Mouse (Mus musculus): ENCODE measurements around the gene Arvcf. TPM values are rescaled to one million over a fixed set of nuclear protein-coding genes. Genes with fewer than 3 reads are reported as not detected.
A peak's percentile ranks its signal among the peaks of the same experiment; 100 is the strongest.

The Arvcf gene
- polyA plus RNA-seq, 1 experiment: 55.9 TPM

DNA sequence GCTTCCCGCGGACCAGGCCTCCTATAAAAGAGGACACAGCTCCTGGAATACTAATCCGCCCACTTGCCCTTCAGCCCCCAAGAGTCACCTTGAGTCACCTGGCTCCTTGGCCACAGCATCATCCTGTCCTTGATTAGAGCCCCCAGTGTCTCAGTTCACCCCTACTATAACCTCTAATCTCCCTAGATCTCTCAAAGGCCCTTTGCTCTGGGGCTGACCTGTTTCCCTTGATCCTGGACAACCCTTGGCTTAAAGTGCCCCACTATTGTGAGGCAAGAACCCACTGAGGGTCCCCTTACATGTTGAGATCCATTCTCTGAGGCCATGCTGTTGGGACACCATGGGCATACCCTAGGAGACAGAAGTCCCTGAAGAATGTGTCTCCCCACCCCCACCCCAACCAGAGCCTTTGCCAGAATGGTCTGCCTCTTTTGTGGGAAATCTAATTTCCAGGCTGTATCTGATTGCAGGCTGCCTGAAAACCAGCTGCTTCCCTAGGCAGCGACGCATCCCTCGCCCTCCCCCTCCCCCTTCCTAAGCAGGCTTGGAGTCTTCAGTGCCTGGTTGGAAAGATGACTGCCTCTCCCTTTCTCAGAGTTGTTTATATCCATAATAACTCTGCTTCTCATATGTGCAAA lies 33.8 kb downstream of the Arvcf start:
- Histone ChIP-seq H3K4me3 (ENCODE audit: extremely low read depth, insufficient read depth, insufficient read length) (no peak overlapping the region), H3K27me3 (ENCODE audit: control insufficient read depth, insufficient read depth, low read length) (no peaks in the 10 kb centered on the region), H3K27ac (ENCODE audit: insufficient read depth, low read length) (no peak overlapping the region), H3K4me1 (ENCODE audit: control insufficient read depth, insufficient read depth, insufficient read length) (peaks cover 3% of the 10 kb centered on the region; the same call in 1 of the 2 replicates), H3K36me3 (ENCODE audit: control insufficient read depth, insufficient read depth, low read length) (no peaks in the 10 kb centered on the region)
- TF ChIP-seq CTCF (IDR thresholded peaks at IDR 0.05; ENCODE audit: extremely low read depth, insufficient read depth, insufficient read length, insufficient replicate concordance) (no peak), POLR2A (IDR thresholded peaks at IDR 0.05; ENCODE audit: low read depth, low read length) (no peak)
- 93% methylated on average over 6 of the region's 6 CpGs for WGBS
- no peak for DNase-seq (ENCODE audit: low read depth in 1 of 2, low spot score in 2 of 2)

DNA sequence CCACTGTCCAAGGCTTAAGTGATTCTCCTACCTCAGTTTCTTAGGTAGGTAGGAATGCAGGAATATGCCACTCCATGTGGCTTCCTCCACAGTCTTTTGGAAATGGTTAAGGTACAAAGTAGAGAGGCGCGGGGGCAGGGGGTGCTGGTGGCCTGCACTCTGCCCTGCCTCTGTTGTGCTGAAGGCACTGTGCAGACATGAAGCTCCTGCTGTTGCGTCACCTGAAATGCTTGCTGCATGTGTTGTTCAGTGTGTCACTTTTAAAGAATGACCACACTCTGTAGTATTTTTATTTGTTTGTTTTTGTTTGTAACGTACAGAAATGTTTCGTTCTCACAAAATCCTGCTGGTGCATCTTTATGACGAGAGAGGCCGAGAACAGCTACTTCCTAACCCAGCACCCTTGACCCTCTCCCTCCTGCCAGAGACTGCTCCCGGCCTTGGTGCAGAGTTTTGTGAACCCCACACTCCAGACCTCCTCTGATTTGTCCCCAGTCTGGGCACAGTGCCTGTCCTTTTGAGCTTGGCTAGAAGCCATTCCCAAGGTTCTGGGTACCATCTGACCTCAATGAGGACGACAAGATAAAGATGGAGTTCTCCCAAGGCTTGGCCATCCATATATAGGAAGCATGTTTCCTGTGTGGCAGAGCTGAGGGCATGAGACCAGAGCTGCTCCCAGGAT lies 35.2 kb downstream of the Arvcf start:
- H3K36me3 ChIP-seq (ENCODE audit: control insufficient read depth, insufficient read depth, low read length): no peaks in the 10 kb centered on the region
- peaks cover 4% of the 10 kb centered on the region; the same call in 1 of the 2 replicates for H3K4me1 ChIP-seq (ENCODE audit: control insufficient read depth, insufficient read depth, insufficient read length)
- no peak for TF ChIP-seq POLR2A (IDR thresholded peaks at IDR 0.05; ENCODE audit: low read depth, low read length)
- no peaks in the 10 kb centered on the region for H3K27me3 ChIP-seq (ENCODE audit: control insufficient read depth, insufficient read depth, low read length)
- peak overlapping the region; percentile 25 for H3K27ac ChIP-seq (ENCODE audit: insufficient read depth, low read length)
- DNase-seq (ENCODE audit: low read depth in 1 of 2, low spot score in 2 of 2): no peak
- WGBS: 84% methylated on average over 9 of the region's 9 CpGs
- no peak overlapping the region for H3K4me3 ChIP-seq (ENCODE audit: extremely low read depth, insufficient read depth, insufficient read length)

DNA sequence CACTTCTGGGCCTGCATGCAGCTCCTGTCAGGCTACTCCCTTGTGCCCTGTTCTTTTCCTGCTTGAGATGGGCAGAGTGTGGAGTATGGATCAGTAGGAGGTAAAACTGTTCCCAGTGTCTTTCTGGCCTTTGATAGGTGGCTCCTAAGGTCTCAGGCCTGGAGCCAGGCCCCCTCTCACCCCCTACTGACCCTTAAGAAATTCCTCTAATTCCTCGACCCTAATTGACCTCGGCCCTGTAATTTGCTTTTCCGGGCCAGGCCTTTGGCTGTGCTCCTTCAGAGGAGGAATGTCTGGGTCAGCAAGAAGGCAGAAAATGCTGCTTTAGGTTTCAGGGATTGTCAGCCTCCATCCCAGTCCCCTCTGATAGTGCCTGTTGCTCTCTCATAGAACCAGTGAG lies 35.8 kb downstream of the Arvcf start:
- WGBS: 92% methylated on average over 3 of the region's 3 CpGs
- no peaks in the 10 kb centered on the region for H3K27me3 ChIP-seq (ENCODE audit: control insufficient read depth, insufficient read depth, low read length)
- peaks cover 8% of the 10 kb centered on the region; the same call in 1 of the 2 replicates for H3K4me1 ChIP-seq (ENCODE audit: control insufficient read depth, insufficient read depth, insufficient read length)
- peak overlapping the region; percentile 48 for H3K27ac ChIP-seq (ENCODE audit: insufficient read depth, low read length)
- no peak overlapping the region for H3K4me3 ChIP-seq (ENCODE audit: extremely low read depth, insufficient read depth, insufficient read length)
- no peak for DNase-seq (ENCODE audit: low read depth in 1 of 2, low spot score in 2 of 2)
- TF ChIP-seq CTCF (IDR thresholded peaks at IDR 0.05; ENCODE audit: extremely low read depth, insufficient read depth, insufficient read length, insufficient replicate concordance) (no peak), POLR2A (IDR thresholded peaks at IDR 0.05; ENCODE audit: low read depth, low read length) (no peak)
- no peaks in the 10 kb centered on the region for H3K36me3 ChIP-seq (ENCODE audit: control insufficient read depth, insufficient read depth, low read length)

DNA sequence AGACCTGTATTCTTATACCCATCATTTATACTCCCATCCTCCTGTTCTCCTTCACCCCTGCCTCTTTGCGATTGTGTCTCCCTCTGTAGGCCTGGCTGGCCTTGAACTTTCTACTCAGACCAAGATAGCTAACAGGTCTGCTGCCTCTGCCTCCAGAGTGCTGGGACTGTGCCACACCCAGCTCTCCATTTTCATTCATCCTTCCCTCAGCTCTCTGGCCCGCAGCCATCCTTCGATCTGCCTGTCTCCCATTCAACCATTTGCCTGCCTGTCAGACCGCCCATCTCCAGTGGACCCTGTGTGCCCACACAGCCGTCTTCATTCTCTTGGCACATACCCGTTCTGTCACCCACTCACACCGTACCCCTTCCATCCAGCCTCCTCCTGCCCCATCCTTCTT lies 36.2 kb downstream of the Arvcf start:
- WGBS: 89% methylated on average over 7 of the region's 7 CpGs
- H3K36me3 ChIP-seq (ENCODE audit: control insufficient read depth, insufficient read depth, low read length): no peaks in the 10 kb centered on the region
- TF ChIP-seq CTCF (IDR thresholded peaks at IDR 0.05; ENCODE audit: extremely low read depth, insufficient read depth, insufficient read length, insufficient replicate concordance) (no peak), POLR2A (IDR thresholded peaks at IDR 0.05; ENCODE audit: low read depth, low read length) (no peak)
- no peak for DNase-seq (ENCODE audit: low read depth in 1 of 2, low spot score in 2 of 2)
- H3K27ac ChIP-seq (ENCODE audit: insufficient read depth, low read length): peak overlapping the region; percentile 48; the same call in 1 of the 2 replicates
- peaks cover 12% of the 10 kb centered on the region; the same call in 1 of the 2 replicates for H3K4me1 ChIP-seq (ENCODE audit: control insufficient read depth, insufficient read depth, insufficient read length)
- no peaks in the 10 kb centered on the region for H3K27me3 ChIP-seq (ENCODE audit: control insufficient read depth, insufficient read depth, low read length)
- H3K4me3 ChIP-seq (ENCODE audit: extremely low read depth, insufficient read depth, insufficient read length): no peak overlapping the region

DNA sequence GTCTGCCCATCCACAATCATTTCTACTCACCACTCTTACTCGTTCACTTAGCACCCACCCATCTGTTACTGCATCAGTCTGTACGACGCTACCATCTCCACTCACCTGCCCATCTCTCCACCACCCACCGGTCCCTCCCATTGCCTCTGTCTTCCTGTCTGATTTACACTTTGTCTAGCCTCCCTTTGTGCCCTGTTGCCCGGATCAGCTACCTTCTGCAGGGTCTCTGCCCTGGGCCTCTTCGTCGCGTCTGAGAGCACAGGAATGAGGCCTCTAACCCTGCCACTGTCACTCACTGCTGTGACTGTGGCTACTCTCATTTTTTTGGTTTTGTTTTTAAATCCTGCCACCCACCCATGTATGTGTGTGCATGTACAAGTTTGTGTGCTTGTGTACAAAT lies 36.7 kb downstream of the Arvcf start:
- no peak for DNase-seq (ENCODE audit: low read depth in 1 of 2, low spot score in 2 of 2)
- peaks cover 13% of the 10 kb centered on the region; the same call in 1 of the 2 replicates for H3K4me1 ChIP-seq (ENCODE audit: control insufficient read depth, insufficient read depth, insufficient read length)
- WGBS: 89% methylated on average over 8 of the region's 8 CpGs
- H3K27me3 ChIP-seq (ENCODE audit: control insufficient read depth, insufficient read depth, low read length): no peaks in the 10 kb centered on the region
- H3K27ac ChIP-seq (ENCODE audit: insufficient read depth, low read length): no peak overlapping the region
- no peak overlapping the region for H3K4me3 ChIP-seq (ENCODE audit: extremely low read depth, insufficient read depth, insufficient read length)
- TF ChIP-seq CTCF (IDR thresholded peaks at IDR 0.05; ENCODE audit: extremely low read depth, insufficient read depth, insufficient read length, insufficient replicate concordance) (no peak), POLR2A (IDR thresholded peaks at IDR 0.05; ENCODE audit: low read depth, low read length) (no peak)
- no peaks in the 10 kb centered on the region for H3K36me3 ChIP-seq (ENCODE audit: control insufficient read depth, insufficient read depth, low read length)

DNA sequence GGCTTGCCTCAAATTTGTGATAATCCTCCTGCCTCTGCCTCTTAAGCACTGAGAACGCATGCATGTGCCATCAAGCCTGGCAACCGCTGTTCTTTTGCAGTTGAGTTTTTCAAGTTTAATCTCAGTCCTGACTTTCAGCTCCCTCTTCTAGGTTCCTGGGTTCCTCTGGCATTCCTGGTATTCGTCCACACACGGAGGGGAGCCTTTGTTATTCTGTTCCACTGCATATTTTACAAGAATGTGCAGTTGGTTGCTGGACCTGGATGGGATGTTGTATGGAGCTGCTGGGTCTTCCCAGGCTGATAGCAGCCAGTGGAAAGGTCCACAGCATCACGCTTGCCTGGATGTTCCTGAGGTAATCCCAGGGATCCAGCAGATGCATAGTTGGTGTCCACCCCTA lies 37.4 kb downstream of the Arvcf start:
- no peaks in the 10 kb centered on the region for H3K27me3 ChIP-seq (ENCODE audit: control insufficient read depth, insufficient read depth, low read length)
- peaks cover 13% of the 10 kb centered on the region; the same call in 1 of the 2 replicates for H3K4me1 ChIP-seq (ENCODE audit: control insufficient read depth, insufficient read depth, insufficient read length)
- no peaks in the 10 kb centered on the region for H3K36me3 ChIP-seq (ENCODE audit: control insufficient read depth, insufficient read depth, low read length)
- 93% methylated on average over 5 of the region's 5 CpGs for WGBS
- no peak for TF ChIP-seq CTCF (IDR thresholded peaks at IDR 0.05; ENCODE audit: extremely low read depth, insufficient read depth, insufficient read length, insufficient replicate concordance)
- TF ChIP-seq POLR2A (IDR thresholded peaks at IDR 0.05; ENCODE audit: low read depth, low read length): no peak
- DNase-seq (ENCODE audit: low read depth in 1 of 2, low spot score in 2 of 2): no peak
- no peak overlapping the region for H3K27ac ChIP-seq (ENCODE audit: insufficient read depth, low read length)
- H3K4me3 ChIP-seq (ENCODE audit: extremely low read depth, insufficient read depth, insufficient read length): no peak overlapping the region

DNA sequence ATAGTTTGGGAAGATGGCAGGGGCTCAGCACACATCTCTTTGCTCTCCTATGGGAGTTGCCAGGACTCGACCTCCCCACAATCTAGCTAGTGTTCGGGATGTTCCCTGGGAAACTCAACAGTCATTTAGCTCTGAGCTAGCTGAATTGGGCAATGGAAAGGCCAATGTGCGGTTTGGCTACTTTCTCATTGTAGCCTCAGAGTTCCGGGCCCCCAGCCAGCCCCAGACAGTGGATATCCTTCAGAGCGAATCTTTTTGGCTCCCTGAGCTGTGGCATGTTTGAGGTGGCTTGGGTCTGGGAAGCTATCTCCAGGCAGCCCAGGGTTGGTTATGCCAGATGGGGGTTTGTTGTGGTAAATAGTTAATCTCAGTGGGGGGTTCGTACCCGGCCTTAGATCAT lies 38.5 kb downstream of the Arvcf start:
- H3K4me3 ChIP-seq (ENCODE audit: extremely low read depth, insufficient read depth, insufficient read length): no peak overlapping the region
- H3K36me3 ChIP-seq (ENCODE audit: control insufficient read depth, insufficient read depth, low read length): no peaks in the 10 kb centered on the region
- no peak overlapping the region for H3K27ac ChIP-seq (ENCODE audit: insufficient read depth, low read length)
- H3K4me1 ChIP-seq (ENCODE audit: control insufficient read depth, insufficient read depth, insufficient read length): peaks cover 13% of the 10 kb centered on the region; the same call in 1 of the 2 replicates
- no peak for DNase-seq (ENCODE audit: low read depth in 1 of 2, low spot score in 2 of 2)
- H3K27me3 ChIP-seq (ENCODE audit: control insufficient read depth, insufficient read depth, low read length): no peaks in the 10 kb centered on the region
- no peak for TF ChIP-seq POLR2A (IDR thresholded peaks at IDR 0.05; ENCODE audit: low read depth, low read length)
- TF ChIP-seq CTCF (IDR thresholded peaks at IDR 0.05; ENCODE audit: extremely low read depth, insufficient read depth, insufficient read length, insufficient replicate concordance): no peak
- 77% methylated on average over 7 of the region's 7 CpGs for WGBS
